Mouse (Mus musculus) inflammation-experienced regulatory T-cells, adult 6 months (primary cell): ENCODE results near the gene Tcstv1. TPM values are rescaled to one million over a fixed set of nuclear protein-coding genes. Genes with fewer than 3 reads are reported as not detected.
"Not testable (repeated sequence)": the region's sequence is repeated elsewhere in the genome, so short reads cannot be mapped to it uniquely, and the experiment has no call there.

Experiments
- ATAC-seq: one replicate; pipeline ENCODE4 v1.8.0; 2017
- polyA plus RNA-seq, 3 experiments: library from polyadenylated mRNA; unstranded; fragments of 100-300 nt; shearing (Covaris generic); gene quantifications; one replicate each; pipeline ENCODE4 v1.2.1; 2017

Gene Tcstv1
- polyA plus RNA-seq = not detected

- ATAC-seq = not testable (repeated sequence)
These were observed at the start of gene Tcstv1 for GRCm38 (mm10) chr13:119894685-119895084. Gene Tcstv1 (minus strand): TSS chr13:119894785.

- not testable (repeated sequence) for ATAC-seq
These were observed 34.6 kb upstream of the Tcstv1 start, which contains the start of gene Gm21761 for GRCm38 (mm10) chr13:119929172-119929571. Gene Gm21761 (minus strand): TSS chr13:119929272.

- not testable (repeated sequence) for ATAC-seq
These were observed 30.2 kb upstream of the Tcstv1 start for GRCm38 (mm10) chr13:119924597-119925340.

DNA sequence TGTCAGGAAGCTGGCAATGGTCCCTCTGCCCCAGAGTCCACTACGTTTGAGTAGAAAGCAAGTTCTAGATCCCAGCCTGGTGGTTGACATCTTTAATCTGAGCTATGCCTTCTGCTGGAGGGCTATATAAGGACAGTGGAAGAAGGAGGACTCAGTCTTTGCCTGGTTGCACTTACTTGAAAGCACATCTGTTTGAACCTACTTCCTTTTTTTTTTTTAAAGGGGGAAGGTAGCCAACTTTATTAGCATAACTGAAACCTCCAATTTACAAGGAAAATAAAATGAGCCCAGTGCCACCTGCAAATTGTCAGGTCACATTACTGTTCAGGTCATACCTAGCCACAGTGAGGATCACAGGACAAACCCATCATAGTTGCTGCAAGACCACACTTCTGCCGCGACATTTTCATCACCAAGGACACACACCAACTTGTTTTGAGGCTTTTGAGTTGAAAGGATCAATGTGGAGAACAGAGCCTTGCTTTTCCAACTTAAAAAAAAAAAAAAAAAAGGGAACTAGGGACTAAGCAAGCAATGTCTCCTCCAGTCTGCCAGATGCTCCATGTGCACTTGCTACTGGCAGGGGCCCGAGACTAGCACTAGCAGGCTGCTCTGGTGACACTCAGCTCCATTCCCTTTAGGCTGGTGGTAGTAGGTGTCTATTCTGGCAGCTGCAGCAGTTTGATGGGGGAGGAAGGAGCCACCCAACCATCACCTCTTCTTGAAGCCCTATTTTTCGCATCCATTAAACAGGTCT lies 22.6 kb upstream of the Tcstv1 start:
- not testable (repeated sequence) for ATAC-seq

GRCm38 (mm10) chr13:119916449-119916848 lies 21.9 kb upstream of the Tcstv1 start:
- not testable (repeated sequence) for ATAC-seq

GRCm38 (mm10) chr13:119898549-119898948 lies 4.0 kb upstream of the Tcstv1 start:
- not testable (repeated sequence) for ATAC-seq

- ATAC-seq = not testable (repeated sequence)
These were observed 7.7 kb downstream of the Tcstv1 start for GRCm38 (mm10) chr13:119886896-119887295.

DNA sequence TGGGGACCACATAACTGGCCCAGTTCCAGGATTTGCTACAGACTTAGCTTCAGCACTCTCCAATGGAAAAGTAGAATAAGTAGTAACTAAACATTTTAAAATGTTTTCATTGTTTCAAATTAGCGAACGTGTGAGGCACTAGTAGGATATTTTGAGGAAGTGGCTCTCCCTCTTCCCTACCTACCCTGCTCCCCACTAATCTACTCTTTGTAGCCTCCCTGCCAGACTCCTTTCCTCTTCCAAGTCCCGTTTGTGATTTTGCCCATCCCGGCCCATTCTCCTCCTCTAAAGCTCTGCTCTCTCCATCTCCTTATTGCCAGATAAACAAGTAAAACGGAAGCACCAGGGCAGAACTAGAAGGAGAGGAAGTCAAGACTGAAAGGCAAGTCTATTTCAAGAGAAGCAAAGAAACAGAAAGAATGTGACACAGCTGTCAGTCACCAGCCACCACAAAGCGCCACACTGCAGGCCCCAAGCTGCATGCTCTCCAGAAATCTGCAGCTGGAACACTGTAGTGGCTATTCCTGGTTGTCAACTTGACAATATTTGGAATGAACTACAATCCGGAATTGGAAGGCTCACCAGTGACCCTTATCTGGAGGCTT lies 30.1 kb downstream of the Tcstv1 start:
- not testable (repeated sequence) for ATAC-seq

- ATAC-seq = not testable (repeated sequence)
These were observed 32.2 kb downstream of the Tcstv1 start for GRCm38 (mm10) chr13:119862399-119862798.

Other genes starting within 250 kb of the Tcstv1 start
- gene Hmgcs1, start 204.4 kb downstream of the Tcstv1 start, polyA plus RNA-seq = 10 to 100 TPM; 33.6 to 46.6 (median 44.9) TPM
- under 1 TPM; 0.52 to 0.77 (median 0.68) TPM for gene Nim1k, start 138.9 kb downstream of the Tcstv1 start, polyA plus RNA-seq
- 10 to 100 TPM; 20.9 to 24.2 (median 21.7) TPM for gene Zfp131, start 103.9 kb downstream of the Tcstv1 start, polyA plus RNA-seq
- gene AF067063, start 64.6 kb downstream of the Tcstv1 start, polyA plus RNA-seq = not detected
- not detected for gene D13Ertd608e, start 58.8 kb downstream of the Tcstv1 start, polyA plus RNA-seq
- not detected for gene Gm21761, start 34.5 kb upstream of the Tcstv1 start, polyA plus RNA-seq
- gene B020031M17Rik, start 56.0 kb upstream of the Tcstv1 start, polyA plus RNA-seq = not detected
- gene Gm36079, start 132.2 kb upstream of the Tcstv1 start, polyA plus RNA-seq = not detected
- under 1 TPM in 2 of 3 experiments, not detected in 1; 0.21 to 0.87 TPM for gene Gm21188, start 157.4 kb upstream of the Tcstv1 start, polyA plus RNA-seq
- gene Gm20767, start 245.5 kb upstream of the Tcstv1 start, polyA plus RNA-seq = not detected